Mouse (Mus musculus): ENCODE measurements around the gene Ivl. TPM values are rescaled to one million over a fixed set of nuclear protein-coding genes. Genes with fewer than 3 reads are reported as not detected.

The Ivl gene
- polyA plus RNA-seq, 1 experiment from 2014 or later: 19.2 TPM

- Histone ChIP-seq H3K9me3 (no peaks in the 10 kb centered on the region), H3K27me3 (no peaks in the 10 kb centered on the region), H3K9ac (no peak overlapping the region), H3K4me2 (no peak overlapping the region), H3K36me3 (no peaks in the 10 kb centered on the region), H3K27ac (no peak overlapping the region), H3K4me1 (no peaks in the 10 kb centered on the region), H3K4me3 (no peak overlapping the region)
- ATAC-seq (ENCODE audit: insufficient number of reproducible peaks, low FRiP score, low TSS enrichment, low read depth): no peak
- 59% methylated on average over 1 of the region's 1 CpGs for WGBS
Measured at GRCm38 (mm10) chr3:92579508-92579907, 6.0 kb upstream of the Ivl start.

DNA sequence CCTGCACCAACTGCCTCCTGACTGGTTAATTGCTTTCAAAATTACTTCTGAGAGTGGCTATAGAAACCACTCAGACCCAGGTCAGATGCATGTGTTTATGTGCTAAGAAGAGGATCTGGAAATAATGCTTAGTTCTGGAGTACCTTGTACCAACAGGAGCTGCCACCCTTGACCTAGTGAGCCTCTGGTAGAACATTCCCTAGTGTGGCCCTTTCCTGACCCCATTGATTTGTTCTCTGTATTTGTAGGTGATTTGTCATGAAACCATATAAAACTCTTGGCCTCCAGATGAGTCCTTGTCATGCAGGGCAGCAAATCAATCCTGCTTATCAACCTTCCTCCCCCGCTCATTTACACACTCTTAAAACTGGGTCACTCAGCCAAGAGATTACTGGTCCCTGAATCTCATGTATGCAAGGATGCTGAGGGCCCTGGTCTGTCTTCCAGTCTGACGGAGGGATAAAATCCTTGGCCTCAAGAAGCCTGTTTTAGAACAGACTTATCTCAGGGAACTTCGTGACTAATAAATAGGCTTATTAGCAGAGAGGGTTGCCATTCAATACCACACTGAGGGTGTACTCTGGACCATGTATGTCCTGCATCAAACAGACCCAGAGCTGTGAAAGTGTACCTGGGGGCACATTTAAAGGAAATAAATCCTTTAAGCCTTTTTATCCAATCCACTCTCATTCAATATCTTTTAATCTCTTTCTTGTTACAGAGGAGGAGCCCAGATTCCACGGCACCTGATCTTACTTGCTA, 5.3 kb upstream of the Ivl start:
- 72% methylated on average over 4 of the region's 4 CpGs for WGBS
- no peaks in the 10 kb centered on the region for H3K36me3 ChIP-seq
- no peak overlapping the region for H3K4me3 ChIP-seq

GRCm38 (mm10) chr3:92572514-92573155, 900 bp downstream of the Ivl start:
- Histone ChIP-seq H3K4me1 (no peaks in the 10 kb centered on the region), H3K9ac (no peak overlapping the region), H3K4me3 (no peak overlapping the region), H3K27me3 (no peaks in the 10 kb centered on the region), H3K36me3 (no peaks in the 10 kb centered on the region), H3K4me2 (no peak overlapping the region), H3K27ac (no peak overlapping the region), H3K9me3 (no peaks in the 10 kb centered on the region)
- 51% methylated on average over 2 of the region's 2 CpGs for WGBS
- no peak for ATAC-seq (ENCODE audit: insufficient number of reproducible peaks, low FRiP score, low TSS enrichment, low read depth)

More for the DNA sequence above, 5.3 kb upstream of the Ivl start:
- no peaks in the 10 kb centered on the region for H3K9me3 ChIP-seq
- no peaks in the 10 kb centered on the region for H3K4me1 ChIP-seq
- no peak for ATAC-seq (ENCODE audit: insufficient number of reproducible peaks, low FRiP score, low TSS enrichment, low read depth)
- no peak overlapping the region for H3K27ac ChIP-seq
- H3K4me2 ChIP-seq: no peak overlapping the region
- no peak overlapping the region for H3K9ac ChIP-seq
- no peaks in the 10 kb centered on the region for H3K27me3 ChIP-seq

- Histone ChIP-seq H3K4me2 (no peak overlapping the region), H3K9ac (no peak overlapping the region), H3K27me3 (no peaks in the 10 kb centered on the region), H3K27ac (no peak overlapping the region), H3K4me3 (no peak overlapping the region), H3K9me3 (no peaks in the 10 kb centered on the region), H3K36me3 (no peaks in the 10 kb centered on the region), H3K4me1 (no peaks in the 10 kb centered on the region)
- ATAC-seq (ENCODE audit: insufficient number of reproducible peaks, low FRiP score, low TSS enrichment, low read depth): no peak
- WGBS: 89% methylated on average over 2 of the region's 2 CpGs
Measured at GRCm38 (mm10) chr3:92568752-92569151, 4.8 kb downstream of the Ivl start.

DNA sequence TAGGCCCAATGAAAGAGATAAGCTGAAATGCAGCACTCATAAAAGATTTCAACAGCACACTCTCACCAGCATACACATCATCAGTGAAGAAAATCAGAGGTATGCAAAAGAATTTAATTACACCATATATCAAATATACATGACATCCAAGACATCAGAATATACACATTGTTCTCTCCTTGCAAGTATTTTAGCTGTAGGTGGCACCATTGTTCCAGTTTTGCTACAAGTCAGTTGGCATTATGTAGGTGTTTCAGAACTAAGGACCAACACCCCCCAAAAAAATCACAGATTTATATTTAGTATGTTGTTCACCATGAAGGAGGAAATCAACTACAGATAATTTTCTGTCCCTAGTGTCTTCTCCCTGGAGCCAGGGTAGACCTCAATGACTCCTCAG, 8.1 kb downstream of the Ivl start:
- Histone ChIP-seq H3K27me3 (no peaks in the 10 kb centered on the region), H3K27ac (no peak overlapping the region), H3K9me3 (no peaks in the 10 kb centered on the region), H3K36me3 (no peaks in the 10 kb centered on the region), H3K4me1 (no peaks in the 10 kb centered on the region), H3K9ac (no peak overlapping the region), H3K4me2 (no peak overlapping the region), H3K4me3 (no peak overlapping the region)
- ATAC-seq (ENCODE audit: insufficient number of reproducible peaks, low FRiP score, low TSS enrichment, low read depth): no peak

- Histone ChIP-seq H3K9me3 (no peaks in the 10 kb centered on the region), H3K9ac (no peak within 1 kb of the TSS), H3K27me3 (no peaks in the 10 kb centered on the region), H3K4me2 (no peak within 1 kb of the TSS), H3K4me3 (no peak within 1 kb of the TSS), H3K36me3 (no peaks in the 10 kb centered on the region), H3K4me1 (no peaks in the 10 kb centered on the region), H3K27ac (no peak within 1 kb of the TSS)
- 84% methylated on average over 3 of the region's 3 CpGs for WGBS
- no peak for ATAC-seq (ENCODE audit: insufficient number of reproducible peaks, low FRiP score, low TSS enrichment, low read depth)
Measured at GRCm38 (mm10) chr3:92534411-92534810, 39.1 kb downstream of the Ivl start, which contains the start of gene 2310046K23Rik. Gene 2310046K23Rik (minus strand): TSS chr3:92534511.

Other genes starting within 250 kb of the Ivl start
- 0.92 and 1.6 TPM in 2 replicates for gene Sprr2d, start 234.6 kb downstream of the Ivl start, polyA plus RNA-seq (2015; fragmentation: Nextera tagmentation; extraction: Ambion mirVana)
- gene Sprr2e, start 221.6 kb downstream of the Ivl start, polyA plus RNA-seq (2015; fragmentation: Nextera tagmentation; extraction: Ambion mirVana): not detected in 2 replicates
- gene Sprr2f, start 208.5 kb downstream of the Ivl start, polyA plus RNA-seq (2015; fragmentation: Nextera tagmentation; extraction: Ambion mirVana): not detected in 2 replicates
- 1.2 and 4.9 TPM in 2 replicates for gene Sprr2h, start 188.1 kb downstream of the Ivl start, polyA plus RNA-seq (2015; fragmentation: Nextera tagmentation; extraction: Ambion mirVana)
- not detected in 2 replicates for gene Sprr2i, start 165.7 kb downstream of the Ivl start, polyA plus RNA-seq (2015; fragmentation: Nextera tagmentation; extraction: Ambion mirVana)
- 0.46 TPM in 1 of 2 replicates, not detected in the other for gene Sprr2j-ps, start 155.7 kb downstream of the Ivl start, polyA plus RNA-seq (2015; fragmentation: Nextera tagmentation; extraction: Ambion mirVana)
- 11.5 and 14.4 TPM in 2 replicates for gene Gm9774, start 144.3 kb downstream of the Ivl start, polyA plus RNA-seq (2015; fragmentation: Nextera tagmentation; extraction: Ambion mirVana)
- gene Sprr2k, start 141.2 kb downstream of the Ivl start, polyA plus RNA-seq (2015; fragmentation: Nextera tagmentation; extraction: Ambion mirVana): 1.00 and 1.5 TPM in 2 replicates
- gene Sprr1b, start 134.9 kb downstream of the Ivl start, polyA plus RNA-seq (2015; fragmentation: Nextera tagmentation; extraction: Ambion mirVana): 132 and 137 TPM in 2 replicates
- 8.4 and 15.5 TPM in 2 replicates for gene Sprr3, start 115.0 kb downstream of the Ivl start, polyA plus RNA-seq (2015; fragmentation: Nextera tagmentation; extraction: Ambion mirVana)
- gene Sprr1a, start 87.8 kb downstream of the Ivl start, polyA plus RNA-seq (2015; fragmentation: Nextera tagmentation; extraction: Ambion mirVana): 152 and 183 TPM in 2 replicates
- not detected in 2 replicates for gene Sprr4, start 73.2 kb downstream of the Ivl start, polyA plus RNA-seq (2015; fragmentation: Nextera tagmentation; extraction: Ambion mirVana)
- 7.9 and 9.3 TPM in 2 replicates for gene 2310046K23Rik, start 39.2 kb downstream of the Ivl start, polyA plus RNA-seq (2015; fragmentation: Nextera tagmentation; extraction: Ambion mirVana)
- gene Smcp, start 15.3 kb upstream of the Ivl start, polyA plus RNA-seq (2015; fragmentation: Nextera tagmentation; extraction: Ambion mirVana): not detected in 2 replicates
- gene 2210017I01Rik, start 33.8 kb upstream of the Ivl start, polyA plus RNA-seq (2015; fragmentation: Nextera tagmentation; extraction: Ambion mirVana): 0.37 TPM in 1 of 2 replicates, not detected in the other
- 7.3 and 8.9 TPM in 2 replicates for gene Lce6a, start 47.9 kb upstream of the Ivl start, polyA plus RNA-seq (2015; fragmentation: Nextera tagmentation; extraction: Ambion mirVana)
- 1.5 and 9.5 TPM in 2 replicates for gene Lce1a1, start 74.6 kb upstream of the Ivl start, polyA plus RNA-seq (2015; fragmentation: Nextera tagmentation; extraction: Ambion mirVana)
- gene Lce1b, start 83.2 kb upstream of the Ivl start, polyA plus RNA-seq (2015; fragmentation: Nextera tagmentation; extraction: Ambion mirVana): 0.33 and 1.3 TPM in 2 replicates
- gene Lce1a2, start 96.6 kb upstream of the Ivl start, polyA plus RNA-seq (2015; fragmentation: Nextera tagmentation; extraction: Ambion mirVana): 3.2 and 14.9 TPM in 2 replicates
- 2.9 and 15.4 TPM in 2 replicates for gene Lce1c, start 105.5 kb upstream of the Ivl start, polyA plus RNA-seq (2015; fragmentation: Nextera tagmentation; extraction: Ambion mirVana)
- gene Lce1d, start 113.5 kb upstream of the Ivl start, polyA plus RNA-seq (2015; fragmentation: Nextera tagmentation; extraction: Ambion mirVana): 0.77 and 2.2 TPM in 2 replicates
- gene Lce1e, start 135.3 kb upstream of the Ivl start, polyA plus RNA-seq (2015; fragmentation: Nextera tagmentation; extraction: Ambion mirVana): 0.84 and 3.9 TPM in 2 replicates
- gene Lce1f, start 146.6 kb upstream of the Ivl start, polyA plus RNA-seq (2015; fragmentation: Nextera tagmentation; extraction: Ambion mirVana): 1.5 and 5.1 TPM in 2 replicates
- not detected in 2 replicates for gene Gm38119, start 165.4 kb upstream of the Ivl start, polyA plus RNA-seq (2015; fragmentation: Nextera tagmentation; extraction: Ambion mirVana)
- gene Lce1g, start 178.6 kb upstream of the Ivl start, polyA plus RNA-seq (2015; fragmentation: Nextera tagmentation; extraction: Ambion mirVana): 0.97 and 2.9 TPM in 2 replicates
- 0.73 and 2.0 TPM in 2 replicates for gene Lce1h, start 191.3 kb upstream of the Ivl start, polyA plus RNA-seq (2015; fragmentation: Nextera tagmentation; extraction: Ambion mirVana)
- gene Lce1i, start 205.2 kb upstream of the Ivl start, polyA plus RNA-seq (2015; fragmentation: Nextera tagmentation; extraction: Ambion mirVana): 2.0 and 6.3 TPM in 2 replicates
- 0.91 and 1.7 TPM in 2 replicates for gene Lce1j, start 216.8 kb upstream of the Ivl start, polyA plus RNA-seq (2015; fragmentation: Nextera tagmentation; extraction: Ambion mirVana)
- 1.3 TPM in 1 of 2 replicates, not detected in the other for gene Lce1k, start 234.2 kb upstream of the Ivl start, polyA plus RNA-seq (2015; fragmentation: Nextera tagmentation; extraction: Ambion mirVana)